Mouse (Mus musculus): ENCODE results near the gene Tcf25.
A peak's percentile ranks its signal among the peaks of the same experiment; 100 is the strongest.

Gene Tcf25

GRCm38 (mm10) chr8:123373403-123374238, at the start of gene Tcf25:
Gene Tcf25 (plus strand): TSS chr8:123373753.
- peak; percentile 92 for DNase-seq

GRCm38 (mm10) chr8:123328552-123328951, 45.0 kb upstream of the Tcf25 start:
- DNase-seq = no peak

GRCm38 (mm10) chr8:123329350-123329749, 44.2 kb upstream of the Tcf25 start:
- DNase-seq = no peak

GRCm38 (mm10) chr8:123329961-123330360, 43.6 kb upstream of the Tcf25 start:
- no peak for DNase-seq

- no peak for DNase-seq
These were observed 42.9 kb upstream of the Tcf25 start for GRCm38 (mm10) chr8:123330701-123331100.

- no peak for DNase-seq
These were observed 42.3 kb upstream of the Tcf25 start for GRCm38 (mm10) chr8:123331301-123331700.

GRCm38 (mm10) chr8:123331810-123332209, 41.7 kb upstream of the Tcf25 start:
- no peak for DNase-seq

- peak; percentile 92 for DNase-seq
These were observed 41.1 kb upstream of the Tcf25 start, which contains the start of gene Spire2 for GRCm38 (mm10) chr8:123332262-123333090. Gene Spire2 (plus strand): TSS chr8:123332713.

GRCm38 (mm10) chr8:123333091-123333587, 40.4 kb upstream of the Tcf25 start:
- no peak for DNase-seq

GRCm38 (mm10) chr8:123333864-123334263, 39.7 kb upstream of the Tcf25 start:
- DNase-seq = no peak

- DNase-seq = no peak
These were observed 39.1 kb upstream of the Tcf25 start for GRCm38 (mm10) chr8:123334467-123334866.

- DNase-seq = no peak
These were observed 36.1 kb upstream of the Tcf25 start for GRCm38 (mm10) chr8:123337475-123337874.

GRCm38 (mm10) chr8:123340071-123340470, 33.5 kb upstream of the Tcf25 start:
- peak; percentile 37 for DNase-seq

GRCm38 (mm10) chr8:123341040-123342015, 32.2 kb upstream of the Tcf25 start:
- no peak for DNase-seq

- no peak for DNase-seq
These were observed 31.3 kb upstream of the Tcf25 start for GRCm38 (mm10) chr8:123342253-123342652.

- no peak for DNase-seq
These were observed 30.6 kb upstream of the Tcf25 start for GRCm38 (mm10) chr8:123342911-123343310.

- no peak for DNase-seq
These were observed 30.1 kb upstream of the Tcf25 start for GRCm38 (mm10) chr8:123343422-123343821.

GRCm38 (mm10) chr8:123345135-123345534, 28.4 kb upstream of the Tcf25 start:
- no peak for DNase-seq

- no peak for DNase-seq
These were observed 27.7 kb upstream of the Tcf25 start for GRCm38 (mm10) chr8:123345856-123346255.

GRCm38 (mm10) chr8:123347293-123347692, 26.3 kb upstream of the Tcf25 start:
- no peak for DNase-seq

- DNase-seq = peak; percentile 54
These were observed 25.2 kb upstream of the Tcf25 start for GRCm38 (mm10) chr8:123348237-123348843.

- DNase-seq = no peak
These were observed 24.5 kb upstream of the Tcf25 start for GRCm38 (mm10) chr8:123349073-123349472.

Measured in liver (tissue).